Mouse (Mus musculus): Measurements from ENCODE around the gene Atp13a2. TPM values are rescaled to one million over a fixed set of nuclear protein-coding genes. Genes with fewer than 3 reads are reported as not detected.

The Atp13a2 gene
- total and polyA plus RNA-seq, 2 experiments, result 13.3 to 34.0 TPM

DNA sequence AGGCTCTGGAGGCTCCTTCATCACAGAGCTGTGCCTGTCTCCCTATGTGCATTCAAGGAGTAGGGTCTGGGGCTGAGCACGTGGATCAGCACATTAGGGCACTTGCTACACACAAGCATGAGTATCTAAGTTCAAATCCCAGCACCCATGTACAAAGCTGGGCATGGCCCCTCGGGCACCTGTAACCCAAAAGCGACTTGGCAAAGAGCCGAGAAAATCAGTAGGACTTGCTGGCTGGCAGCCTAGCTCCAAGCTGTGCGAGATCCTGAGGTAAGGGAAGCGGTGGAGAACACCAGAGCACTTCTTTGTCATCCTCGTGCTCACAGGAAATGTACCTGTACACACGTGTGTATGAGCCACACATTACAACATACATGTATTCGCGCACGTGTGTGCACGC is 65.8 kb downstream of the Atp13a2 start:
- no peak overlapping the region for H3K9ac ChIP-seq (ENCODE audit: low read depth, low read length)
- H3K27ac ChIP-seq (replicated peaks; ENCODE audit: insufficient read depth, low read depth, low read length), result no peak overlapping the region
- no peaks in the 10 kb centered on the region for H3K4me1 ChIP-seq (ENCODE audit: control insufficient read depth, insufficient read depth, low read length)
- DNase-seq (ENCODE audit: extremely low read depth, low read depth, low spot score), result no peak
- no peaks in the 10 kb centered on the region for H3K27me3 ChIP-seq (ENCODE audit: control insufficient read depth, insufficient read depth, low read length)
- no peaks in the 10 kb centered on the region for H3K79me2 ChIP-seq (ENCODE audit: control insufficient read depth, insufficient read depth, low read length)
- WGBS, result 89% methylated on average over 12 of the region's 12 CpGs
- no peaks in the 10 kb centered on the region for H3K36me3 ChIP-seq (ENCODE audit: control insufficient read depth, insufficient read depth, low read length)
- TF ChIP-seq CTCF (IDR thresholded peaks at IDR 0.05; ENCODE audit: low read depth, low read length) (no peak), POLR2A (IDR thresholded peaks at IDR 0.05; ENCODE audit: extremely low read depth, insufficient read depth, low read length) (no peak)
- H3K4me3 ChIP-seq (ENCODE audit: insufficient read depth, low read depth, low read length), result no peak overlapping the region

DNA sequence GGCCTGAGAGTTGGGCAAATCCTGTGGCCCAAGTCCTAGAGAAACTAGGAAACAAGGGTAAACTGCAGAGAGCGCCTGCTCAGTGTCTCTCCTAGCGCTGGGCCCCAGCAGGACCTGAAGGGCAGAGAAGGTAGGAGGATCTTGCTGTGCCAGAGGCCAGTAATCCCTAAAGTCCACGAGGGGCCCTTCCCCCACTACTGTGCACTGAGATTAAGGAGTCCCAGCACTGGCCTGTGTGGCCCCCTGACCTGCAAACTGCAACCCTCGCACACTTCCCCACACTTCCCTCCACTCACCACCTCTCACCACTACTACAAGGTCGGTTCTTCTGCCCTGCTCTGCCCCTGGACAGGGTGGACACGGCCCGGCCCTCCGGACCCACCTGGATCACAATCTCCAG is 66.5 kb downstream of the Atp13a2 start:
- 76% methylated on average over 8 of the region's 8 CpGs for WGBS
- no peak overlapping the region for H3K4me3 ChIP-seq (ENCODE audit: insufficient read depth, low read depth, low read length)

DNA sequence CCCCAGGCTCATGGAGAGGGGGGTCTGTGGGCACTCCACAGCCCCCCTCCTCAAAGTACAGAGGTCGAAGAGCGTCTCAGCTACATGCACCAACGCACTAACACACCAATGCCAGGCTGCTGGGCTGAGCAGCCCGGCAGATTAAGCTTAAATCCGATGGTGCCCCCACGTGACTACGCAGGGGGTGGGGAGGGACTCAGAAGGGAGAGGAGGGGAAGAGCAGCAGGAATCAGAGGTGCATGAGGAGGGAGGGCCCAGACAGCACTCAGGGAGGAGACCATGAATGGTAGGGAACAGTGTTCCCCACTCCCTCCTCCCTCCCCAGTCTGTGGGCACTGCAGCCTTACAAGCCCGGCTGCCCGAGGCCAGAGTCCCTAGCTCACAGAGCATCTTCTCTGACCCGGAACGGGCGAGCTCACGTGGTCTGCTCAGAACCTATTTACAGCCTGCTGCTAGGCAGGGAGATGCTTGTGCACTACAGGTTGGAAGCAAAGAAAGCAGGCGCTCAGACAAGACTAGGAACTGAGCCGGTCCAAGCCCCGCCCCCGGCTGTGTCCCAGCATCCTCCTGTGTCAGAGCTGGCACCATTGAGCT is 67.0 kb downstream of the Atp13a2 start:
- H3K4me1 ChIP-seq (ENCODE audit: control insufficient read depth, insufficient read depth, low read length), result no peaks in the 10 kb centered on the region
- no peak for TF ChIP-seq POLR2A (IDR thresholded peaks at IDR 0.05; ENCODE audit: extremely low read depth, insufficient read depth, low read length)
- TF ChIP-seq CTCF (IDR thresholded peaks at IDR 0.05; ENCODE audit: low read depth, low read length), result no peak
- no peak overlapping the region for H3K27ac ChIP-seq (replicated peaks; ENCODE audit: insufficient read depth, low read depth, low read length)
- no peak overlapping the region for H3K9ac ChIP-seq (ENCODE audit: low read depth, low read length)
- DNase-seq (ENCODE audit: extremely low read depth, low read depth, low spot score), result no peak
- 67% methylated on average over 17 of the region's 17 CpGs for WGBS
- no peaks in the 10 kb centered on the region for H3K79me2 ChIP-seq (ENCODE audit: control insufficient read depth, insufficient read depth, low read length)
- H3K36me3 ChIP-seq (ENCODE audit: control insufficient read depth, insufficient read depth, low read length), result no peaks in the 10 kb centered on the region
- no peak overlapping the region for H3K4me3 ChIP-seq (ENCODE audit: insufficient read depth, low read depth, low read length)
- no peaks in the 10 kb centered on the region for H3K27me3 ChIP-seq (ENCODE audit: control insufficient read depth, insufficient read depth, low read length)

More for the DNA sequence above, 66.5 kb downstream of the Atp13a2 start:
- no peaks in the 10 kb centered on the region for H3K27me3 ChIP-seq (ENCODE audit: control insufficient read depth, insufficient read depth, low read length)
- no peak overlapping the region for H3K9ac ChIP-seq (ENCODE audit: low read depth, low read length)
- TF ChIP-seq CTCF (IDR thresholded peaks at IDR 0.05; ENCODE audit: low read depth, low read length) (no peak), POLR2A (IDR thresholded peaks at IDR 0.05; ENCODE audit: extremely low read depth, insufficient read depth, low read length) (no peak)
- H3K79me2 ChIP-seq (ENCODE audit: control insufficient read depth, insufficient read depth, low read length), result no peaks in the 10 kb centered on the region
- no peak overlapping the region for H3K27ac ChIP-seq (replicated peaks; ENCODE audit: insufficient read depth, low read depth, low read length)
- no peaks in the 10 kb centered on the region for H3K36me3 ChIP-seq (ENCODE audit: control insufficient read depth, insufficient read depth, low read length)
- DNase-seq (ENCODE audit: extremely low read depth, low read depth, low spot score), result no peak
- no peaks in the 10 kb centered on the region for H3K4me1 ChIP-seq (ENCODE audit: control insufficient read depth, insufficient read depth, low read length)

Other genes starting within 250 kb of the Atp13a2 start
- not detected in 2 replicates for gene Padi6, start 244.2 kb upstream of the Atp13a2 start, total RNA-seq (2014; rRNA removed)
- not detected in 2 replicates for gene Padi6, start 244.2 kb upstream of the Atp13a2 start, polyA plus RNA-seq (2012; rRNA removed)
- 0.09 TPM in 1 of 2 replicates, not detected in the other for gene Padi4, start 212.6 kb upstream of the Atp13a2 start, total RNA-seq (2014; rRNA removed)
- gene Padi4, start 212.6 kb upstream of the Atp13a2 start, polyA plus RNA-seq (2012; rRNA removed), result 0.12 and 0.20 TPM in 2 replicates
- not detected in 2 replicates for gene Padi3, start 176.2 kb upstream of the Atp13a2 start, total RNA-seq (2014; rRNA removed)
- not detected in 2 replicates for gene Padi3, start 176.2 kb upstream of the Atp13a2 start, polyA plus RNA-seq (2012; rRNA removed)
- gene Padi1, start 141.1 kb upstream of the Atp13a2 start, total RNA-seq (2014; rRNA removed), result not detected in 2 replicates
- not detected in 2 replicates for gene Padi1, start 141.1 kb upstream of the Atp13a2 start, polyA plus RNA-seq (2012; rRNA removed)
- 0.09 and 0.13 TPM in 2 replicates for gene Padi2, start 80.5 kb upstream of the Atp13a2 start, total RNA-seq (2014; rRNA removed)
- 0.21 and 0.25 TPM in 2 replicates for gene Padi2, start 80.5 kb upstream of the Atp13a2 start, polyA plus RNA-seq (2012; rRNA removed)
- gene Sdhb, start 25.7 kb upstream of the Atp13a2 start, total RNA-seq (2014; rRNA removed), result 479 and 532 TPM in 2 replicates
- 324 and 347 TPM in 2 replicates for gene Sdhb, start 25.7 kb upstream of the Atp13a2 start, polyA plus RNA-seq (2012; rRNA removed)
- 0.18 TPM in 1 of 2 replicates, not detected in the other for gene Mfap2, start 23.5 kb downstream of the Atp13a2 start, total RNA-seq (2014; rRNA removed)
- gene Mfap2, start 23.5 kb downstream of the Atp13a2 start, polyA plus RNA-seq (2012; rRNA removed), result 0.30 and 0.45 TPM in 2 replicates
- 0.67 and 0.74 TPM in 2 replicates for gene Crocc, start 73.7 kb downstream of the Atp13a2 start, total RNA-seq (2014; rRNA removed)
- gene Crocc, start 73.7 kb downstream of the Atp13a2 start, polyA plus RNA-seq (2012; rRNA removed), result 0.76 and 1.7 TPM in 2 replicates
- 5.2 and 8.5 TPM in 2 replicates for gene Necap2, start 91.5 kb downstream of the Atp13a2 start, total RNA-seq (2014; rRNA removed)
- 7.6 and 11.3 TPM in 2 replicates for gene Necap2, start 91.5 kb downstream of the Atp13a2 start, polyA plus RNA-seq (2012; rRNA removed)
- not detected in 2 replicates for gene Spata21, start 101.5 kb downstream of the Atp13a2 start, total RNA-seq (2014; rRNA removed)
- gene Spata21, start 101.5 kb downstream of the Atp13a2 start, polyA plus RNA-seq (2012; rRNA removed), result not detected in 2 replicates
- 26.6 and 39.5 TPM in 2 replicates for gene Szrd1, start 152.9 kb downstream of the Atp13a2 start, total RNA-seq (2014; rRNA removed)
- 43.6 and 46.8 TPM in 2 replicates for gene Szrd1, start 152.9 kb downstream of the Atp13a2 start, polyA plus RNA-seq (2012; rRNA removed)
- gene Fbxo42, start 161.0 kb downstream of the Atp13a2 start, total RNA-seq (2014; rRNA removed), result 2.0 and 2.8 TPM in 2 replicates
- gene Fbxo42, start 161.0 kb downstream of the Atp13a2 start, polyA plus RNA-seq (2012; rRNA removed), result 4.6 and 6.3 TPM in 2 replicates
- gene Rsg1, start 227.1 kb downstream of the Atp13a2 start, total RNA-seq (2014; rRNA removed), result 0.40 and 0.55 TPM in 2 replicates
- gene Rsg1, start 227.1 kb downstream of the Atp13a2 start, polyA plus RNA-seq (2012; rRNA removed), result 0.40 and 0.50 TPM in 2 replicates